Mouse (Mus musculus) hindbrain, postnatal 0 days (tissue): ENCODE measurements around the gene Jund. TPM values are rescaled to one million over a fixed set of nuclear protein-coding genes. Genes with fewer than 3 reads are reported as not detected.

Experiments
- ATAC-seq: fragments of 200-750 bp; cut with Nextera tagmentation; 2 replicates; pipeline ENCODE4 v1.8.0; 2017; ENCODE audit warnings: mild to moderate bottlenecking, moderate TSS enrichment, moderate library complexity
- DNase-seq: peaks from one replicate; pipeline ENCODE4 v3.0.0-alpha.2; 2015; ENCODE audit warnings: low spot score
- H3K27ac ChIP-seq: fragments of 300-500 bp; sonication (generic); 2 replicates; pipeline ENCODE4 v1.5.1; 2014; ENCODE audit warnings: mild to moderate bottlenecking
- H3K27me3 ChIP-seq: fragments of 300-500 bp; sonication (generic); 2 replicates; pipeline ENCODE4 v1.6.1; 2014; ENCODE audit warnings: low read length, mixed read lengths; ENCODE audit not compliant: insufficient read depth
- H3K36me3 ChIP-seq: fragments of 300-500 bp; sonication (generic); 2 replicates; pipeline ENCODE4 v1.6.1; 2014; ENCODE audit warnings: low read length, mixed read lengths; ENCODE audit not compliant: insufficient read depth
- H3K4me1 ChIP-seq: fragments of 300-500 bp; sonication (generic); 2 replicates; pipeline ENCODE4 v1.6.1; 2014; ENCODE audit warnings: antibody characterized with exemption, low read length, mixed read lengths; ENCODE audit not compliant: insufficient read depth
- H3K4me2 ChIP-seq: fragments of 300-500 bp; sonication (generic); 2 replicates; pipeline ENCODE4 v1.6.1; 2014; ENCODE audit warnings: low read depth, mild to moderate bottlenecking, low read length, moderate library complexity, mixed read lengths
- H3K4me3 ChIP-seq: fragments of 300-500 bp; sonication (generic); 2 replicates; pipeline ENCODE4 v1.5.1; 2014; ENCODE audit warnings: low read length
- H3K9ac ChIP-seq: fragments of 300-500 bp; sonication (generic); replicated peaks from 2 replicates; pipeline ENCODE4 v1.6.1; 2014; ENCODE audit warnings: mild to moderate bottlenecking, low read length, moderate library complexity, mixed read lengths
- H3K9me3 ChIP-seq: fragments of 300-500 bp; sonication (generic); 2 replicates; pipeline ENCODE4 v1.6.1; 2016; ENCODE audit warnings: low read length, mixed read lengths
- CTCF ChIP-seq: IDR thresholded peaks from 2 replicates; pipeline ENCODE4 v1.5.1; 2016; ENCODE audit warnings: antibody characterized with exemption, control low read depth, low read depth
- WGBS: fragments of 180-500 bp; shearing (Covaris S2); extraction: QIAGEN DNeasy Blood & Tissue Kit; methylation state at CpG from one replicate; pipeline ENCODE4 v1.1.7; 2014; 5-methylcytosine and 5-hydroxymethylcytosine counted together
- polyA plus RNA-seq: library from polyadenylated mRNA; unstranded; fragments of >200 nt; fragmentation: Nextera tagmentation; extraction: Ambion mirVana; gene quantifications from 2 replicates; pipeline ENCODE4 v1.2.1, GENCODE M21; 2015
- total RNA-seq: library from RNA; depleted of rRNA; stranded (reverse); fragments of >200 nt; gene quantifications from 2 replicates; pipeline ENCODE4 v1.2.3, GENCODE M21; 2014; rRNA removed

Jund gene
- total and polyA plus RNA-seq, 2 experiments from 2014 or later = 96.3 to 486 TPM

GRCm38 (mm10) chr8:70749097-70749674, 50.4 kb downstream of the Jund start:
- ATAC-seq = no peak
- 85% methylated on average over 19 of the region's 19 CpGs for WGBS
- H3K9ac ChIP-seq = no peak overlapping the region
- H3K27me3 ChIP-seq = peaks cover 25% of the 10 kb centered on the region
- no peaks in the 10 kb centered on the region for H3K36me3 ChIP-seq
- H3K4me2 ChIP-seq = no peak overlapping the region
- no peak for TF ChIP-seq CTCF
- H3K4me1 ChIP-seq = no peaks in the 10 kb centered on the region; the same call in 1 of the 2 replicates
- no peak for DNase-seq
- no peak overlapping the region for H3K4me3 ChIP-seq
- no peaks in the 10 kb centered on the region for H3K9me3 ChIP-seq
- no peak overlapping the region for H3K27ac ChIP-seq

Other genes starting within 250 kb of the Jund start
- 61.8 and 65.4 TPM in 2 replicates for gene Klhl26, start 222.0 kb upstream of the Jund start, total RNA-seq
- 33.6 and 35.8 TPM in 2 replicates for gene Klhl26, start 222.0 kb upstream of the Jund start, polyA plus RNA-seq
- 196 and 198 TPM in 2 replicates for gene Tmem59l, start 211.6 kb upstream of the Jund start, total RNA-seq
- 191 and 205 TPM in 2 replicates for gene Tmem59l, start 211.6 kb upstream of the Jund start, polyA plus RNA-seq
- 6.5 and 26.7 TPM in 2 replicates for gene Crlf1, start 205.8 kb upstream of the Jund start, total RNA-seq
- gene Crlf1, start 205.8 kb upstream of the Jund start, polyA plus RNA-seq = 16.3 and 17.3 TPM in 2 replicates
- 140 TPM in 2 replicates for gene Rex1bd, start 192.2 kb upstream of the Jund start, total RNA-seq
- gene Rex1bd, start 192.2 kb upstream of the Jund start, polyA plus RNA-seq = 188 and 190 TPM in 2 replicates
- 510 and 535 TPM in 2 replicates for gene Uba52, start 188.1 kb upstream of the Jund start, total RNA-seq
- 717 and 784 TPM in 2 replicates for gene Uba52, start 188.1 kb upstream of the Jund start, polyA plus RNA-seq
- 532 and 593 TPM in 2 replicates for gene Fkbp8, start 171.2 kb upstream of the Jund start, total RNA-seq
- gene Fkbp8, start 171.2 kb upstream of the Jund start, polyA plus RNA-seq = 343 and 360 TPM in 2 replicates
- 48.7 and 56.8 TPM in 2 replicates for gene Kxd1, start 171.0 kb upstream of the Jund start, total RNA-seq
- gene Kxd1, start 171.0 kb upstream of the Jund start, polyA plus RNA-seq = 53.8 and 56.6 TPM in 2 replicates
- gene Ell, start 159.5 kb upstream of the Jund start, total RNA-seq = 15.6 and 16.7 TPM in 2 replicates
- 10.0 and 10.8 TPM in 2 replicates for gene Ell, start 159.5 kb upstream of the Jund start, polyA plus RNA-seq
- gene Isyna1, start 104.6 kb upstream of the Jund start, total RNA-seq = 152 and 207 TPM in 2 replicates
- 99.3 and 113 TPM in 2 replicates for gene Isyna1, start 104.6 kb upstream of the Jund start, polyA plus RNA-seq
- 248 and 349 TPM in 2 replicates for gene Ssbp4, start 90.1 kb upstream of the Jund start, total RNA-seq
- gene Ssbp4, start 90.1 kb upstream of the Jund start, polyA plus RNA-seq = 188 and 189 TPM in 2 replicates
- 0.65 and 3.3 TPM in 2 replicates for gene Lrrc25, start 82.8 kb upstream of the Jund start, total RNA-seq
- gene Lrrc25, start 82.8 kb upstream of the Jund start, polyA plus RNA-seq = 1.3 and 1.5 TPM in 2 replicates
- 1.7 TPM in 1 of 2 replicates, not detected in the other for gene Gdf15, start 66.5 kb upstream of the Jund start, total RNA-seq
- 0.25 and 0.41 TPM in 2 replicates for gene Gdf15, start 66.5 kb upstream of the Jund start, polyA plus RNA-seq
- gene Pgpep1, start 38.6 kb upstream of the Jund start, total RNA-seq = 65.7 and 68.4 TPM in 2 replicates
- 44.2 and 56.5 TPM in 2 replicates for gene Pgpep1, start 38.6 kb upstream of the Jund start, polyA plus RNA-seq
- gene Lsm4, start 25.7 kb upstream of the Jund start, total RNA-seq = 301 and 453 TPM in 2 replicates
- 188 and 190 TPM in 2 replicates for gene Lsm4, start 25.7 kb upstream of the Jund start, polyA plus RNA-seq
- gene Iqcn, start 4.5 kb downstream of the Jund start, total RNA-seq = 0.05 and 0.18 TPM in 2 replicates
- 0.05 and 0.08 TPM in 2 replicates for gene Iqcn, start 4.5 kb downstream of the Jund start, polyA plus RNA-seq
- not detected in 2 replicates for gene Gm3336, start 19.6 kb downstream of the Jund start, total RNA-seq
- not detected in 2 replicates for gene Gm3336, start 19.6 kb downstream of the Jund start, polyA plus RNA-seq
- gene Pde4c, start 24.8 kb downstream of the Jund start, total RNA-seq = 0.26 and 0.72 TPM in 2 replicates
- 0.20 and 0.31 TPM in 2 replicates for gene Pde4c, start 24.8 kb downstream of the Jund start, polyA plus RNA-seq
- gene Rab3a, start 55.7 kb downstream of the Jund start, total RNA-seq = 610 and 693 TPM in 2 replicates
- gene Rab3a, start 55.7 kb downstream of the Jund start, polyA plus RNA-seq = 693 and 724 TPM in 2 replicates
- 37.2 and 53.9 TPM in 2 replicates for gene Mpv17l2, start 62.0 kb downstream of the Jund start, total RNA-seq
- gene Mpv17l2, start 62.0 kb downstream of the Jund start, polyA plus RNA-seq = 56.1 and 63.3 TPM in 2 replicates
- 162 and 176 TPM in 2 replicates for gene Pik3r2, start 77.8 kb downstream of the Jund start, total RNA-seq
- gene Pik3r2, start 77.8 kb downstream of the Jund start, polyA plus RNA-seq = 101 and 103 TPM in 2 replicates
- 35.2 and 42.1 TPM in 2 replicates for gene Mast3, start 106.1 kb downstream of the Jund start, total RNA-seq
- gene Mast3, start 106.1 kb downstream of the Jund start, polyA plus RNA-seq = 16.2 and 16.7 TPM in 2 replicates
- gene Il12rb1, start 109.5 kb downstream of the Jund start, total RNA-seq = not detected in 2 replicates
- gene Il12rb1, start 109.5 kb downstream of the Jund start, polyA plus RNA-seq = not detected in 2 replicates
- gene Arrdc2, start 140.8 kb downstream of the Jund start, total RNA-seq = 12.1 and 17.1 TPM in 2 replicates
- 4.6 and 4.9 TPM in 2 replicates for gene Arrdc2, start 140.8 kb downstream of the Jund start, polyA plus RNA-seq
- 29.8 and 33.6 TPM in 2 replicates for gene Kcnn1, start 164.3 kb downstream of the Jund start, total RNA-seq
- 7.8 and 10.8 TPM in 2 replicates for gene Kcnn1, start 164.3 kb downstream of the Jund start, polyA plus RNA-seq
- 36.0 and 45.1 TPM in 2 replicates for gene Ccdc124, start 175.0 kb downstream of the Jund start, total RNA-seq
- 145 and 154 TPM in 2 replicates for gene Ccdc124, start 175.0 kb downstream of the Jund start, polyA plus RNA-seq
- 2.5 and 2.8 TPM in 2 replicates for gene Slc5a5, start 193.8 kb downstream of the Jund start, total RNA-seq
- 4.2 and 4.3 TPM in 2 replicates for gene Slc5a5, start 193.8 kb downstream of the Jund start, polyA plus RNA-seq
- 1,411 and 1,940 TPM in 2 replicates for gene Rpl18a, start 198.5 kb downstream of the Jund start, total RNA-seq
- gene Rpl18a, start 198.5 kb downstream of the Jund start, polyA plus RNA-seq = 2,686 and 2,710 TPM in 2 replicates
- 98.1 and 98.6 TPM in 2 replicates for gene Map1s, start 207.0 kb downstream of the Jund start, total RNA-seq
- gene Map1s, start 207.0 kb downstream of the Jund start, polyA plus RNA-seq = 52.3 and 54.4 TPM in 2 replicates